Mouse (Mus musculus): Measurements from ENCODE around the gene Ppp1r14c. TPM values are rescaled to one million over a fixed set of nuclear protein-coding genes. Genes with fewer than 3 reads are reported as not detected.

Gene Ppp1r14c
- 287 and 302 TPM in 2 replicates for polyA plus RNA-seq (2015; fragmentation: Nextera tagmentation; extraction: Ambion mirVana)

DNA sequence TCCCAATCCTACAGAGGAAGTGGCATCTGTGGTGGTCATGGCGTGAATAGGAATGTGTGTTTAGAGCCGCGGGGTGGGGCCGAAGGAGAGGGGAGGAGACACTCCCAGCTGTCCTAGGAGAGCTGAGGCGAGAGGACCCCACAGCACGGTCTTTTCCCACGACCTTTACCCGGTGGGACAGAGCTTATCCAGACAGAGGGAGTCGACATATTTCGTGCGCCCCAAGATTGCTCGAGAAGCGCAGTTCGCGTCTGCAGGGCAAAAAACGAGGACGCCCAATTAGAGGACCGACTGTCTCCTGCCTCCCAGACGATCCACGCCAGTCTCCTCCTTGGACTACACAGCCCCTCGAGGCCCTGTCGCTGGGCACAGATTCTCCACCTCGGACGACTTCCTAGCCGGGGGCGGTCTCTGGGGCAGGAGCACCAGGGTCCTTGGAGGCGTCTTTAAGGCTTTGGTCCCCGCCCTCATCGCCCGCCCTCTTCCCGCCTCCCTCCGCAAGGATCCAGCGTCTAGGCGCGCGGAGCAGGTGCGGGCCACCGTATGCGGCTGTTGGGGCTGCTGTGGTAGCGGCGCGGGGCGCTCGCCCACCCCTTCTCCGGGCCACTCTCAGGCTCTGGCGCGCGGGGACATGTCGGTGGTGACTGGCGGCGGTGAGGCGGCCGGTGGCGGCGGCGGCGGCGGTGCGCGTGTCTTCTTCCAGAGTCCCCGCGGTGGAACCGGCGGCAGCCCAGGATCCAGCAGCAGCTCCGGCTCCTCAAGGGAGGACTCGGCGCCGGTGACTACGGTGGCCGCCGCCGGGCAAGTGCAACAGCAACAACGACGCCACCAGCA, at the start of gene Ppp1r14c:
Ppp1r14c (plus strand) TSS at position 22 of the 834 bp plus-strand sequence.
- peak within 1 kb of the TSS; percentile 70 for H3K4me2 ChIP-seq (ENCODE audit: low read depth, low read length)
- peak within 1 kb of the TSS; percentile 86 for H3K9ac ChIP-seq (ENCODE audit: low read length)
- under 1% methylated on average over 74 of the region's 74 CpGs for WGBS
- peak within 1 kb of the TSS; percentile 80 for H3K4me3 ChIP-seq (ENCODE audit: low read length)
- no peaks in the 10 kb centered on the region for H3K9me3 ChIP-seq (replicated peaks; ENCODE audit: control insufficient read depth, low read length)
- peaks cover 3% of the 10 kb centered on the region; the same call in 1 of the 2 replicates for H3K36me3 ChIP-seq (ENCODE audit: control insufficient read depth, insufficient read depth)
- H3K4me1 ChIP-seq (ENCODE audit: control insufficient read depth, insufficient read depth, low read length): peaks cover 9% of the 10 kb centered on the region
- H3K27ac ChIP-seq (ENCODE audit: low read length): peak within 1 kb of the TSS; percentile 92
- H3K27me3 ChIP-seq (ENCODE audit: control insufficient read depth, insufficient read depth, low read length): no peaks in the 10 kb centered on the region
- peak; percentile 72 for ATAC-seq (replicated peaks; ENCODE audit: extremely low read depth, insufficient read depth, low FRiP score)

DNA sequence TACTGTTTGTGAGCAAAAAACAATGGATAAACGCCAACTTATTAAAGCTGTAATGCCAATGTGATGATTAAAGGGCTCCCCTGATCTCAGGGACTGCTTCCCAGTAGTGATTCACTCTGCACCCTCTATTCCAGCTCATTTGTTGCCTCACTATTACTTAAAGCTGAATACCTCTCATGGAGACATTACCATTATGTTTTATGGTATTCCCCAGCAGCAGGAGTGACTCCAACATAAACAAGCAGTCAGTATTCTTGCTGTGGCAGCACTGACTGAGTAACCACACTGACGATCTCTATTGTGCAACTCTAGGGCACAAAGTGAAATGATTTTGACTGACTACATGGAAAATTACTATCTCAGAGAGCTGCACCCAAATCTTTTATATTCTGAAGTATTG, 44.5 kb upstream of the Ppp1r14c start:
- ATAC-seq (replicated peaks; ENCODE audit: extremely low read depth, insufficient read depth, low FRiP score): no peak
- Histone ChIP-seq H3K36me3 (ENCODE audit: control insufficient read depth, insufficient read depth) (no peaks in the 10 kb centered on the region), H3K27me3 (ENCODE audit: control insufficient read depth, insufficient read depth, low read length) (no peaks in the 10 kb centered on the region), H3K4me3 (ENCODE audit: low read length) (no peak overlapping the region), H3K4me2 (ENCODE audit: low read depth, low read length) (no peak overlapping the region), H3K4me1 (ENCODE audit: control insufficient read depth, insufficient read depth, low read length) (no peaks in the 10 kb centered on the region), H3K9me3 (replicated peaks; ENCODE audit: control insufficient read depth, low read length) (no peaks in the 10 kb centered on the region), H3K27ac (ENCODE audit: low read length) (no peak overlapping the region), H3K9ac (ENCODE audit: low read length) (no peak overlapping the region)
- 73% methylated on average over 2 of the region's 2 CpGs for WGBS

DNA sequence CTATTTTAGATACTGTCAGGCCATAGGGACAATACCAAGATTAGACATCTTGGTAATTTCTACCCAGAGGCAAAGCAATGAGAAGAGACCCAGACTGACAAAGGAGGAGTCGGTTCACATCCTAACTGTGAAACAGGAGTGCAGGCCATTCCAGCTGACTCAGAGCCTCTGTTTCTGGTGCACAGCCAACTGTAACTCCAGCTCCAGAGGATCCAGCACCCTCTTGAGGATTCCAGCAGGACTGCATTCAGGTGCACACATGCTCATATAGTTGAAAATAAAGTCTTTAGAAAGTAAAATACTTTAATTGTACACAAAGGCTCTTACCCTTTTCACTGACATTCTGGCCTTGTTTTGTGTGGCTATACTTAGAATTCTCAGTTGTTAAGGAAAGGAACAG, 40.4 kb upstream of the Ppp1r14c start:
- ATAC-seq (replicated peaks; ENCODE audit: extremely low read depth, insufficient read depth, low FRiP score): no peak
- H3K36me3 ChIP-seq (ENCODE audit: control insufficient read depth, insufficient read depth): no peaks in the 10 kb centered on the region

DNA sequence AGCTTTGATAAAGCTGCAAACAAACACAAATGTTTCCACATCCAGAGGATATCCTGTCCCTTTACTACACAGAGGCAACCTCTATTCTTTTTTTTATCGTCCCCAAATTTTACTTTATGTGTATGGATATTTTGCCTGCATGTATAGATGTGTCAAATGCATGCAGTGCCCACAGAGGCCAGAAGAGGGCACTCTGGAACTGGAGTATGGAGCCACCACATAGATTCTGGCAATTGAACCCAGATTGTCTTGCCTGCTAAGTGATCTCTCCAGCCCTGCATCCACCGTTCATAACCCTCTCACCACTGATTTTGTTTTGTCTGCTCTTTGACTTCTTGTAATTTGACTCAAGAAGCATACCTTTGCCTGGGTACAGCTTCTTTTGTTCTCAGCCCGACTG, 33.0 kb upstream of the Ppp1r14c start:
- Histone ChIP-seq H3K27me3 (ENCODE audit: control insufficient read depth, insufficient read depth, low read length) (no peaks in the 10 kb centered on the region), H3K9me3 (replicated peaks; ENCODE audit: control insufficient read depth, low read length) (no peaks in the 10 kb centered on the region), H3K36me3 (ENCODE audit: control insufficient read depth, insufficient read depth) (no peaks in the 10 kb centered on the region), H3K9ac (ENCODE audit: low read length) (0 out of 2 replicates have a peak overlapping the region, but pooled peaks have one; percentile 26), H3K4me1 (ENCODE audit: control insufficient read depth, insufficient read depth, low read length) (peaks cover 15% of the 10 kb centered on the region), H3K27ac (ENCODE audit: low read length) (no peak overlapping the region), H3K4me2 (ENCODE audit: low read depth, low read length) (no peak overlapping the region), H3K4me3 (ENCODE audit: low read length) (no peak overlapping the region)
- 30% methylated on average over 3 of the region's 3 CpGs for WGBS
- ATAC-seq (replicated peaks; ENCODE audit: extremely low read depth, insufficient read depth, low FRiP score): no peak

More for the DNA sequence above, 40.4 kb upstream of the Ppp1r14c start:
- H3K9ac ChIP-seq (ENCODE audit: low read length): no peak overlapping the region
- 66% methylated on average over 1 of the region's 1 CpGs for WGBS
- no peak overlapping the region for H3K27ac ChIP-seq (ENCODE audit: low read length)
- H3K9me3 ChIP-seq (replicated peaks; ENCODE audit: control insufficient read depth, low read length): no peaks in the 10 kb centered on the region
- no peak overlapping the region for H3K4me3 ChIP-seq (ENCODE audit: low read length)
- H3K4me1 ChIP-seq (ENCODE audit: control insufficient read depth, insufficient read depth, low read length): no peaks in the 10 kb centered on the region
- H3K27me3 ChIP-seq (ENCODE audit: control insufficient read depth, insufficient read depth, low read length): no peaks in the 10 kb centered on the region
- H3K4me2 ChIP-seq (ENCODE audit: low read depth, low read length): no peak overlapping the region

DNA sequence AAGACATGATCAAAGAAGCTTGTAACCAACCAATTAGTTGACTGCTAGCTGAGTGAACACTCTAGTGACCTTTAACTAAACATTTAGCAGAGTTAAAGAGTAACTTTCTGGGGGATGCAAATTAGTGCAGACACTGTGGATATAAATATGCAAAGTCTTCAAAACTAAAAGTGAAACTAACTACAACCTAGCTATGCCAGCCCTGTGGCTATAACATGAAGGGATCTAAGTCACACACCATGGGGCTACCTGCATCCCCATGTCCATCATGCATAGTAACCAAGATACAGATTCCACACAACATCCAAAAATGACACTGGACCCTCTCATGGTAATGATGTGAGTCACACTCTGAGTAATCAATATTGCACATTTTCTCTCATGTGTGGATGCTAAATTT, 31.3 kb upstream of the Ppp1r14c start:
- Histone ChIP-seq H3K27ac (ENCODE audit: low read length) (no peak overlapping the region), H3K9ac (ENCODE audit: low read length) (no peak overlapping the region), H3K27me3 (ENCODE audit: control insufficient read depth, insufficient read depth, low read length) (no peaks in the 10 kb centered on the region), H3K36me3 (ENCODE audit: control insufficient read depth, insufficient read depth) (no peaks in the 10 kb centered on the region), H3K9me3 (replicated peaks; ENCODE audit: control insufficient read depth, low read length) (no peaks in the 10 kb centered on the region), H3K4me1 (ENCODE audit: control insufficient read depth, insufficient read depth, low read length) (peaks cover 26% of the 10 kb centered on the region), H3K4me2 (ENCODE audit: low read depth, low read length) (no peak overlapping the region), H3K4me3 (ENCODE audit: low read length) (no peak overlapping the region)
- ATAC-seq (replicated peaks; ENCODE audit: extremely low read depth, insufficient read depth, low FRiP score): no peak

DNA sequence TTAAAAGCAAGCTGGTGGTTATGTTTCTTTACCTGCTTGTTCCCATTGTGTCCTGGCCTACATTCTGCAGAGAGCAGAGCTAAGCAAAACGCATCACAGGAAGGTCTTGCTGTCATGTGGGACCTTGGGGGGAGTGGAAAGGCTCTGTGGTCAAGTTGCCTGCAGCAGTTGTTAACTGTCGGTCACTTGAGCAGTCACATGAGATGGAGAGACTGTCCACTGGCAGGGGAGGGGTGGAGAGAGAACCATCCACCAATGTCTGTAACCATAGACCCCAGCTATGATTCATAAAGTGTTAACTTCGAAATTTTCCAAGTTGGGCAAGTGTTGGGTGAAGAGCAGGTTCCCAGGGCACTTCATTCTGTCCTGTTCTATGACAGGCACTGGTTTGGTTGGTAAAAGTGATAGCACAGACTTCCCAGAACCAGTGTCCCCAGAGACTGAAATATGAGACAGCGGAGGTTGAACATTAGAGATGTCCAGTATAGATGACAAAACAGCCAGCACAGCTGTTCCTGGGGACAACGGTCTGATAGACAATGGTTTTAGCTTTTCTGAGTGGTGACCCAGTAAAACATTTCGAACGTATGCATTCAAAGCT, 29.0 kb upstream of the Ppp1r14c start:
- Histone ChIP-seq H3K9me3 (replicated peaks; ENCODE audit: control insufficient read depth, low read length) (no peaks in the 10 kb centered on the region), H3K27me3 (ENCODE audit: control insufficient read depth, insufficient read depth, low read length) (no peaks in the 10 kb centered on the region), H3K36me3 (ENCODE audit: control insufficient read depth, insufficient read depth) (no peaks in the 10 kb centered on the region), H3K9ac (ENCODE audit: low read length) (no peak overlapping the region), H3K4me1 (ENCODE audit: control insufficient read depth, insufficient read depth, low read length) (peaks cover 30% of the 10 kb centered on the region), H3K27ac (ENCODE audit: low read length) (peak overlapping the region; percentile 98), H3K4me2 (ENCODE audit: low read depth, low read length) (peak overlapping the region; percentile 34), H3K4me3 (ENCODE audit: low read length) (no peak overlapping the region)
- ATAC-seq (replicated peaks; ENCODE audit: extremely low read depth, insufficient read depth, low FRiP score): peak; percentile 19
- 26% methylated on average over 7 of the region's 7 CpGs for WGBS

DNA sequence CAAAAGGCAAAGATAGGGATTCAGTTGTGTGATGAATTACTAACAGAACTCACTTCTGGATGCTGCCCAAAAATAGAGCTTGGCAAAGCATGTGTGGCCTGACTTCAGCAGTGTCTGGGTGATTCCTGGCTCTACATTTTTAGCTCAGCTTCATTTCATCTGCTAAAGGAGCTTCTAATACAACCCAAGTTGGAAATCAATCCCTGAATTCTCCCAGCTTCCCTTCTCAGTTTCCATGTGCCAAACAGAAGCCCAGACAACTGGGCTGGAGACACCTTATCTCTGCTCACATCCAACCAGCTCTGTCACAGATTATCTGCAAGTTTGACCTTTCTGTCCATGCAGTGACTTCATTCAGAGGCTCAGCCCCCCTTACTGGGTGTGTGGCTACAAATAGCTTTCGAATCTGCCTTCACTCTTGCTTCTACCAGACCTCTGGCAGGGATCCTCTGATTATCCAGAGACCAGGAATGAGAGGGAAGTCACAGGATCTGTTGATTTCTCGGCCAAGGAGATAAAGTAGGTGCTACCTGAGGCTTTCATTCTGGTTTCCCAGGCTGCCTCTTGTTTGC, 28.4 kb upstream of the Ppp1r14c start:
- WGBS: 7% methylated on average over 2 of the region's 2 CpGs
- no peaks in the 10 kb centered on the region for H3K9me3 ChIP-seq (replicated peaks; ENCODE audit: control insufficient read depth, low read length)
- H3K27me3 ChIP-seq (ENCODE audit: control insufficient read depth, insufficient read depth, low read length): no peaks in the 10 kb centered on the region
- peak overlapping the region; percentile 52; the same call in 1 of the 2 replicates for H3K9ac ChIP-seq (ENCODE audit: low read length)
- peaks cover 30% of the 10 kb centered on the region for H3K4me1 ChIP-seq (ENCODE audit: control insufficient read depth, insufficient read depth, low read length)
- H3K36me3 ChIP-seq (ENCODE audit: control insufficient read depth, insufficient read depth): no peaks in the 10 kb centered on the region
- peak overlapping the region; percentile 34 for H3K4me2 ChIP-seq (ENCODE audit: low read depth, low read length)
- peak overlapping the region; percentile 98 for H3K27ac ChIP-seq (ENCODE audit: low read length)
- peak; percentile 90 for ATAC-seq (replicated peaks; ENCODE audit: extremely low read depth, insufficient read depth, low FRiP score)
- no peak overlapping the region for H3K4me3 ChIP-seq (ENCODE audit: low read length)

DNA sequence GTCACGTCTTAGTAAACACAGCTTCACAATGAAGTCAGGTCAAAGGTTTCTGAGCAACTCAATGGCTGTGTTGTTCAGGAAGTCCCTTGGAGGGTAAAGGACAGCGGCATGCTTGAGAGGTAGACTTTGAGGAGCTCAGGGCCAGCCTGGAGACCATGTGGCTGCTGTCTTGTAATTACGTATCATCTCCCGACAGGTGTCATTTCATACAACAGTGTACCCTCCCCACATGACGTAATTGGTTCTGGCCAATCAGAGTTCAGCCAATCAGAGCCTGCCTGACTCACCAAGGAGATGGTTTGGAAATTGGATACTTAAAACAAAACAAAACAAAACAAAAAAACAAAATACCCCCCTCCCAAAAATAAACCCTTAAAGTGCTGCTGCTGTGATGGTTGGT, 20.2 kb upstream of the Ppp1r14c start:
- H3K9me3 ChIP-seq (replicated peaks; ENCODE audit: control insufficient read depth, low read length): no peaks in the 10 kb centered on the region
- WGBS: 64% methylated on average over 5 of the region's 5 CpGs
- H3K9ac ChIP-seq (ENCODE audit: low read length): no peak overlapping the region
- no peak overlapping the region for H3K4me3 ChIP-seq (ENCODE audit: low read length)
- H3K27ac ChIP-seq (ENCODE audit: low read length): no peak overlapping the region
- no peaks in the 10 kb centered on the region for H3K27me3 ChIP-seq (ENCODE audit: control insufficient read depth, insufficient read depth, low read length)
- no peak for ATAC-seq (replicated peaks; ENCODE audit: extremely low read depth, insufficient read depth, low FRiP score)
- H3K36me3 ChIP-seq (ENCODE audit: control insufficient read depth, insufficient read depth): no peaks in the 10 kb centered on the region
- H3K4me1 ChIP-seq (ENCODE audit: control insufficient read depth, insufficient read depth, low read length): peaks cover 3% of the 10 kb centered on the region; the same call in 1 of the 2 replicates
- H3K4me2 ChIP-seq (ENCODE audit: low read depth, low read length): no peak overlapping the region

DNA sequence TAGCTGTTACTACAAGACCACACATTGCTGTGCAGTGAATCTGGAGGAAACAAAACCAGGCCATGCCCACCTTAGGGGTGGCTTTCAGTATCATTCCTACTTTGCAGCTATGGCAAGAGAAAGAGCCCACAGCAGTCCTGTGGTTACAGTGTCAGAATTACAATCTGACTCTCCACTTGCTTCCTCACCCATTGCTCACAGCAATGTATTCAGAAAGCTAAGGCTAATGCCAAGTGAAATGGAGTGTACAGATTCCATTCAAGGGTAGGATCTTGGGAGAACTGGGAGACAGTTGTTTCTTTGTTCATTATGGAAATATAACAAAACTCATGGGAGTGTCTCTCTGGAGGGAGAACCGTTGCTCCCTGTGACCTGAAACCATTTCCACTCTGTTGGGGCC, 6.3 kb upstream of the Ppp1r14c start:
- no peaks in the 10 kb centered on the region for H3K27me3 ChIP-seq (ENCODE audit: control insufficient read depth, insufficient read depth, low read length)
- no peak overlapping the region for H3K4me2 ChIP-seq (ENCODE audit: low read depth, low read length)
- no peak for ATAC-seq (replicated peaks; ENCODE audit: extremely low read depth, insufficient read depth, low FRiP score)
- H3K4me3 ChIP-seq (ENCODE audit: low read length): no peak overlapping the region
- H3K9me3 ChIP-seq (replicated peaks; ENCODE audit: control insufficient read depth, low read length): no peaks in the 10 kb centered on the region
- no peaks in the 10 kb centered on the region for H3K4me1 ChIP-seq (ENCODE audit: control insufficient read depth, insufficient read depth, low read length)
- WGBS: 83% methylated on average over 1 of the region's 1 CpGs
- no peak overlapping the region for H3K9ac ChIP-seq (ENCODE audit: low read length)
- H3K27ac ChIP-seq (ENCODE audit: low read length): no peak overlapping the region
- no peaks in the 10 kb centered on the region for H3K36me3 ChIP-seq (ENCODE audit: control insufficient read depth, insufficient read depth)
